Mouse (Mus musculus) heart, postnatal 25 days (tissue): ENCODE results near the gene Ecsit. TPM values are rescaled to one million over a fixed set of nuclear protein-coding genes. Genes with fewer than 3 reads are reported as not detected.
A peak's percentile ranks its signal among the peaks of the same experiment; 100 is the strongest.
"Not testable (repeated sequence)": the region's sequence is repeated elsewhere in the genome, so short reads cannot be mapped to it uniquely, and the experiment has no call there.

ENCODE experiments used
- DNase-seq: peaks from one replicate; pipeline ENCODE4 v3.0.0; 2022; ENCODE audit warnings: low spot score
- intact Hi-C: fragments of 180-260 bp; cut with DNase I; formaldehyde crosslinking; loops from one replicate; pipeline ENCODE4 v1.15.1; 2025
- total RNA-seq, 2 experiments: library from RNA; stranded (reverse); gene quantifications; 2 replicates each; pipeline ENCODE4 v1.2.3; 2021

Gene Ecsit
- total RNA-seq, 2 experiments from 2014 or later = 103 TPM

- intact Hi-C loops = loop anchor here (1.0 kb wide), 1 partner anchor 47 kb away; no protein-coding TSS in a partner anchor
- peak; percentile 75 for DNase-seq
These were observed 10.6 kb upstream of the Ecsit start for GRCm38 (mm10) chr9:22095854-22096307.

GRCm38 (mm10) chr9:22092746-22093145 lies 7.5 kb upstream of the Ecsit start:
- DNase-seq = no peak

GRCm38 (mm10) chr9:22089986-22090385 lies 4.7 kb upstream of the Ecsit start:
- intact Hi-C loops = no loop called here
- no peak for DNase-seq

More at GRCm38 (mm10) chr9:22092746-22093145, 7.5 kb upstream of the Ecsit start:
- intact Hi-C loops = no loop called here

- intact Hi-C loops = no loop called here
These were observed 4.0 kb upstream of the Ecsit start for GRCm38 (mm10) chr9:22089281-22089680.

GRCm38 (mm10) chr9:22087034-22087618 lies 1.9 kb upstream of the Ecsit start:
- DNase-seq = no peak
- intact Hi-C loops = no loop called here

More at GRCm38 (mm10) chr9:22089281-22089680, 4.0 kb upstream of the Ecsit start:
- DNase-seq = no peak

- DNase-seq = no peak
- intact Hi-C loops = no loop called here
These were observed 774 bp upstream of the Ecsit start for GRCm38 (mm10) chr9:22086012-22086411.

GRCm38 (mm10) chr9:22084667-22085021 lies 594 bp downstream of the Ecsit start:
- no peak for DNase-seq
- intact Hi-C loops = no loop called here

GRCm38 (mm10) chr9:22076223-22076622 lies 9.0 kb downstream of the Ecsit start:
- DNase-seq = no peak
- intact Hi-C loops = loop anchor here (10.0 kb wide), 1 partner anchor 149 kb away; the partner anchor contains the start of gene Zfp809

GRCm38 (mm10) chr9:22075778-22076177 lies 9.5 kb downstream of the Ecsit start:
- intact Hi-C loops = loop anchor here (10.0 kb wide), 1 partner anchor 149 kb away; the partner anchor contains the start of gene Zfp809

GRCm38 (mm10) chr9:22072276-22072675 lies 13.0 kb downstream of the Ecsit start:
- DNase-seq = no peak
- intact Hi-C loops = loop anchor here (10.0 kb wide), 1 partner anchor 153 kb away; the partner anchor contains the start of gene Zfp809

More at GRCm38 (mm10) chr9:22075778-22076177, 9.5 kb downstream of the Ecsit start:
- not testable (repeated sequence) for DNase-seq

GRCm38 (mm10) chr9:22070791-22071573 lies 14.3 kb downstream of the Ecsit start, which contains the start of the genes Gm49318 and Zfp653:
TSS of gene Gm49318 (minus strand) at chr9:22071259.
TSS of gene Zfp653 (minus strand) at chr9:22071376.
- intact Hi-C loops = loop anchor here (10.0 kb wide), 1 partner anchor 154 kb away; the partner anchor contains the start of gene Zfp809
- DNase-seq = peak; percentile 93

- no peak for DNase-seq
- intact Hi-C loops = loop anchor here (2.0 to 10.0 kb wide), 3 partner anchors 73 to 337 kb away; partner anchors contain the start of gene Zfp809
These were observed 15.2 kb downstream of the Ecsit start for GRCm38 (mm10) chr9:22069881-22070553.

- no peak for DNase-seq
- intact Hi-C loops = no loop called here
These were observed 18.0 kb downstream of the Ecsit start for GRCm38 (mm10) chr9:22067195-22067594.

GRCm38 (mm10) chr9:22066433-22066832 lies 18.8 kb downstream of the Ecsit start:
- intact Hi-C loops = no loop called here
- no peak for DNase-seq

- intact Hi-C loops = no loop called here
These were observed 19.6 kb downstream of the Ecsit start for GRCm38 (mm10) chr9:22065642-22066041.

GRCm38 (mm10) chr9:22064341-22064740 lies 20.9 kb downstream of the Ecsit start:
- intact Hi-C loops = no loop called here
- DNase-seq = no peak

More at GRCm38 (mm10) chr9:22065642-22066041, 19.6 kb downstream of the Ecsit start:
- DNase-seq = no peak

- no peak for DNase-seq
- intact Hi-C loops = no loop called here
These were observed 23.9 kb downstream of the Ecsit start for GRCm38 (mm10) chr9:22061339-22061738.

- intact Hi-C loops = no loop called here
These were observed 27.2 kb downstream of the Ecsit start for GRCm38 (mm10) chr9:22058011-22058424.

GRCm38 (mm10) chr9:22057031-22057517 lies 28.2 kb downstream of the Ecsit start:
- intact Hi-C loops = no loop called here

More at GRCm38 (mm10) chr9:22058011-22058424, 27.2 kb downstream of the Ecsit start:
- DNase-seq = peak; percentile 38

More at GRCm38 (mm10) chr9:22057031-22057517, 28.2 kb downstream of the Ecsit start:
- no peak for DNase-seq
